Mouse (Mus musculus): ENCODE data around the gene Hmgb1.

DNA sequence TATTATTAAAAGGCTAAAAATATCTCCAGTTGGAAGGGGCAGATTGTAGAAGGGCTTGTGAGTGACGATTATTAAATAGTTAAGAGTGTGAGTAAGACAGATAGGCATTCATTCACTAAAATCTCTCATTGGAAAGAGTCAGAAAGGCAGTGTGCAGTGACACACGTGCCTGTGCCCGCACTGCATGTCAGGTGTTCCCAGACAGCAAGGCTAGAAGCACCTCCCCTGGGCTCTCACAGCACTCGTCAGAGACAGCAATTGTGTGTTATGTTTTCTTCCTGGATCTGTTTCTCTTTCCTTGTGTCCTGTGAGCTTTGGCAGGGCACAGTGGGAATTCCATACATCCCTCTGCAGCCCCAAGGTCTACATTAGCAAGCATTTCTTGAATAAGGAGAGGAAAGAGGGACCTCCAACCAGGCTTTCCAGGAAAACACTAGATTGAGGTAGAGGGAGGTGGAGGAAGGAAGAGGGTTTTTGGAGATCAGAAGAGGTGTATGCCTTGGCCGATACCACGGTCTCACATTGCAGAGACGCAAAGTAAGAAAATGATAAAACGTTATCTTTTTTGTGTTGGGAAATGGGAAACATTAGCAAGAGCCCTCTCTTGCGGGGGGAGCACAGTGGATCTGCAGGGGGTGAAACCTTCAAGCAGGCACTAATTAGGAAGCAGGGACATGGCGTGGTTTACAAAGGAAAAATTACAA is 49.4 kb downstream of the Hmgb1 start:
- TF ChIP-seq CTCF (IDR thresholded peaks at IDR 0.05; ENCODE audit: borderline replicate concordance, control insufficient read depth, extremely low read depth, insufficient read depth, low read length, poor library complexity): no peak
- peak; percentile 26; the same call in 1 of the 2 replicates for TF ChIP-seq POLR2A (IDR thresholded peaks at IDR 0.05; ENCODE audit: control insufficient read depth, extremely low read depth, insufficient read depth, low read length, poor library complexity)

Measured in thymus, adult 2 months (tissue).